Mouse (Mus musculus) hindbrain, postnatal 0 days (tissue): ENCODE measurements at regions not wholly inside any gene's neighbourhood (a gene's known extent, or its start where the extent isn't known, plus 50 kb on each side); places are given as distances from the start of the nearest gene placed in this dataset.

ENCODE experiments used
- ATAC-seq: fragments of 200-750 bp; cut with Nextera tagmentation; 2 replicates; pipeline ENCODE4 v1.8.0; 2017; ENCODE audit warnings: mild to moderate bottlenecking, moderate TSS enrichment, moderate library complexity
- DNase-seq: peaks from one replicate; pipeline ENCODE4 v3.0.0-alpha.2; 2015; ENCODE audit warnings: low spot score
- H3K27ac ChIP-seq: fragments of 300-500 bp; sonication (generic); 2 replicates; pipeline ENCODE4 v1.5.1; 2014; ENCODE audit warnings: mild to moderate bottlenecking
- H3K27me3 ChIP-seq: fragments of 300-500 bp; sonication (generic); 2 replicates; pipeline ENCODE4 v1.6.1; 2014; ENCODE audit warnings: low read length, mixed read lengths; ENCODE audit not compliant: insufficient read depth
- H3K36me3 ChIP-seq: fragments of 300-500 bp; sonication (generic); 2 replicates; pipeline ENCODE4 v1.6.1; 2014; ENCODE audit warnings: low read length, mixed read lengths; ENCODE audit not compliant: insufficient read depth
- H3K4me1 ChIP-seq: fragments of 300-500 bp; sonication (generic); 2 replicates; pipeline ENCODE4 v1.6.1; 2014; ENCODE audit warnings: antibody characterized with exemption, low read length, mixed read lengths; ENCODE audit not compliant: insufficient read depth
- H3K4me2 ChIP-seq: fragments of 300-500 bp; sonication (generic); 2 replicates; pipeline ENCODE4 v1.6.1; 2014; ENCODE audit warnings: low read depth, mild to moderate bottlenecking, low read length, moderate library complexity, mixed read lengths
- H3K4me3 ChIP-seq: fragments of 300-500 bp; sonication (generic); 2 replicates; pipeline ENCODE4 v1.5.1; 2014; ENCODE audit warnings: low read length
- H3K9ac ChIP-seq: fragments of 300-500 bp; sonication (generic); replicated peaks from 2 replicates; pipeline ENCODE4 v1.6.1; 2014; ENCODE audit warnings: mild to moderate bottlenecking, low read length, moderate library complexity, mixed read lengths
- H3K9me3 ChIP-seq: fragments of 300-500 bp; sonication (generic); 2 replicates; pipeline ENCODE4 v1.6.1; 2016; ENCODE audit warnings: low read length, mixed read lengths
- CTCF ChIP-seq: IDR thresholded peaks from 2 replicates; pipeline ENCODE4 v1.5.1; 2016; ENCODE audit warnings: antibody characterized with exemption, control low read depth, low read depth
- WGBS: fragments of 180-500 bp; shearing (Covaris S2); extraction: QIAGEN DNeasy Blood & Tissue Kit; methylation state at CpG from one replicate; pipeline ENCODE4 v1.1.7; 2014; 5-methylcytosine and 5-hydroxymethylcytosine counted together

GRCm38 (mm10) chr1:96397982-96398381, 474.0 kb downstream of the Slco4c1 start:
- no peaks in the 10 kb centered on the region for H3K4me1 ChIP-seq
- DNase-seq (no peak), ATAC-seq (no peak)
- H3K27me3 ChIP-seq, result no peaks in the 10 kb centered on the region
- no peak overlapping the region for H3K9ac ChIP-seq
- H3K36me3 ChIP-seq, result no peaks in the 10 kb centered on the region
- no peak overlapping the region for H3K4me2 ChIP-seq
- no peaks in the 10 kb centered on the region for H3K9me3 ChIP-seq
- TF ChIP-seq CTCF, result no peak
- no peak overlapping the region for H3K27ac ChIP-seq
- 65% methylated on average over 4 of the region's 4 CpGs for WGBS
- no peak overlapping the region for H3K4me3 ChIP-seq

- no peaks in the 10 kb centered on the region for H3K27me3 ChIP-seq
- no peaks in the 10 kb centered on the region for H3K9me3 ChIP-seq
- H3K4me2 ChIP-seq, result no peak overlapping the region
- DNase-seq (no peak), ATAC-seq (no peak)
- TF ChIP-seq CTCF, result no peak
- H3K4me3 ChIP-seq, result no peak overlapping the region
- no peak overlapping the region for H3K9ac ChIP-seq
- H3K36me3 ChIP-seq, result no peaks in the 10 kb centered on the region
- 94% methylated on average over 5 of the region's 5 CpGs for WGBS
- no peaks in the 10 kb centered on the region for H3K4me1 ChIP-seq
- no peak overlapping the region for H3K27ac ChIP-seq
Measured at GRCm38 (mm10) chr1:96388417-96388816, 483.6 kb downstream of the Slco4c1 start.

- Histone ChIP-seq H3K9me3 (no peaks in the 10 kb centered on the region), H3K4me1 (no peaks in the 10 kb centered on the region), H3K27me3 (no peaks in the 10 kb centered on the region), H3K4me3 (no peak overlapping the region), H3K36me3 (no peaks in the 10 kb centered on the region), H3K9ac (no peak overlapping the region), H3K27ac (no peak overlapping the region), H3K4me2 (no peak overlapping the region)
- WGBS, result 89% methylated on average over 1 of the region's 1 CpGs
- no peak for DNase-seq
- TF ChIP-seq CTCF, result no peak
- no peak for ATAC-seq
Measured at GRCm38 (mm10) chr1:96385916-96386315, 486.1 kb downstream of the Slco4c1 start.

GRCm38 (mm10) chr1:96362713-96363441, 509.1 kb downstream of the Slco4c1 start:
- H3K4me2 ChIP-seq, result no peak overlapping the region
- ATAC-seq, result no peak
- 72% methylated on average over 2 of the region's 2 CpGs for WGBS
- no peak overlapping the region for H3K9ac ChIP-seq
- H3K9me3 ChIP-seq, result no peaks in the 10 kb centered on the region
- no peaks in the 10 kb centered on the region for H3K36me3 ChIP-seq
- H3K4me1 ChIP-seq, result no peaks in the 10 kb centered on the region
- no peak for TF ChIP-seq CTCF
- no peak overlapping the region for H3K4me3 ChIP-seq
- DNase-seq, result no peak
- H3K27me3 ChIP-seq, result no peaks in the 10 kb centered on the region
- no peak overlapping the region for H3K27ac ChIP-seq

- H3K27me3 ChIP-seq, result no peaks in the 10 kb centered on the region
- no peaks in the 10 kb centered on the region for H3K9me3 ChIP-seq
- no peak overlapping the region for H3K4me3 ChIP-seq
- no peaks in the 10 kb centered on the region for H3K4me1 ChIP-seq
- no peaks in the 10 kb centered on the region for H3K36me3 ChIP-seq
- WGBS, result 26% methylated on average over 1 of the region's 1 CpGs
- H3K4me2 ChIP-seq, result no peak overlapping the region
- H3K27ac ChIP-seq, result no peak overlapping the region
- no peak for TF ChIP-seq CTCF
- ATAC-seq (no peak), DNase-seq (no peak)
- H3K9ac ChIP-seq, result no peak overlapping the region
Measured at GRCm38 (mm10) chr1:96347231-96347630, 524.7 kb downstream of the Slco4c1 start.

- TF ChIP-seq CTCF, result no peak
- ATAC-seq (peak; percentile 73; the same call in 1 of the 2 replicates), DNase-seq (peak; percentile 10)
- H3K9me3 ChIP-seq, result no peaks in the 10 kb centered on the region
- H3K4me1 ChIP-seq, result no peaks in the 10 kb centered on the region
- H3K4me3 ChIP-seq, result no peak overlapping the region
- H3K27ac ChIP-seq, result no peak overlapping the region
- H3K9ac ChIP-seq, result no peak overlapping the region
- no peaks in the 10 kb centered on the region for H3K36me3 ChIP-seq
- H3K27me3 ChIP-seq, result no peaks in the 10 kb centered on the region
- H3K4me2 ChIP-seq, result no peak overlapping the region
- WGBS, result 46% methylated on average over 5 of the region's 5 CpGs
Measured at GRCm38 (mm10) chr1:96346465-96347002, 525.4 kb downstream of the Slco4c1 start.

GRCm38 (mm10) chr1:96315721-96316120, 556.2 kb downstream of the Slco4c1 start:
- no peak for DNase-seq
- no peak overlapping the region for H3K9ac ChIP-seq
- no peak overlapping the region for H3K27ac ChIP-seq
- H3K4me3 ChIP-seq, result no peak overlapping the region
- no peaks in the 10 kb centered on the region for H3K36me3 ChIP-seq
- H3K9me3 ChIP-seq, result no peaks in the 10 kb centered on the region
- no peak for TF ChIP-seq CTCF
- H3K4me1 ChIP-seq, result no peaks in the 10 kb centered on the region
- no peak overlapping the region for H3K4me2 ChIP-seq
- no peaks in the 10 kb centered on the region for H3K27me3 ChIP-seq
- ATAC-seq, result no peak
- 98% methylated on average over 1 of the region's 1 CpGs for WGBS
